Mouse (Mus musculus) CH12.LX (cell line): Measurements from ENCODE around the gene Lamc3. TPM values are rescaled to one million over a fixed set of nuclear protein-coding genes. Genes with fewer than 3 reads are reported as not detected.

ENCODE experiments used
- DNase-seq: peaks from one replicate; pipeline ENCODE4 v3.0.0-alpha.2; 2013; ENCODE audit errors: extremely low read depth
- H3K27ac ChIP-seq: 2 replicates; pipeline ENCODE4 v1.5.1; 2012; ENCODE audit warnings: low read depth, mild to moderate bottlenecking, control low read depth, moderate library complexity; ENCODE audit not compliant: insufficient read depth
- H3K27me3 ChIP-seq: replicated peaks from 2 replicates; pipeline ENCODE3; 2012; ENCODE audit warnings: inconsistent platforms
- H3K36me3 ChIP-seq, 2 experiments: replicated peaks in 1 of 2; 2 replicates each; pipeline versions ENCODE3 to v1.6.1; 2012; ENCODE audit warnings: inconsistent platforms in 1 of 2, low read length in 1 of 2, mild to moderate bottlenecking in 1 of 2, mixed read lengths in 1 of 2, moderate library complexity in 1 of 2; ENCODE audit not compliant: control insufficient read depth in 1 of 2, insufficient read depth in 1 of 2
- H3K4me1 ChIP-seq, 2 experiments: 2 replicates each; pipeline ENCODE4 v1.6.1; 2012; ENCODE audit warnings: inconsistent platforms in 1 of 2, moderate library complexity in 1 of 2; ENCODE audit not compliant: insufficient read depth in 2 of 2, control insufficient read depth in 1 of 2
- H3K4me2 ChIP-seq: 2 replicates; pipeline ENCODE4 v1.6.1; 2012; ENCODE audit warnings: low read depth, mild to moderate bottlenecking, control low read depth; ENCODE audit not compliant: poor library complexity, insufficient read depth, severe bottlenecking
- H3K4me3 ChIP-seq, 3 experiments: fragments of 150-350 bp in 1 of 3; sonication (generic) in 1 of 3; replicated peaks in 1 of 3; 2 replicates each; pipeline versions ENCODE3 to v1.5.1; 2011 to 2012; ENCODE audit warnings: low read depth in 2 of 3, low read length in 2 of 3, mild to moderate bottlenecking in 2 of 3, moderate library complexity in 2 of 3, control low read depth in 1 of 3, improper control_type of control experiment in 1 of 3, inconsistent platforms in 1 of 3, mixed read lengths in 1 of 3; ENCODE audit not compliant: poor library complexity in 1 of 3
- H3K79me2 ChIP-seq: replicated peaks from 2 replicates; pipeline ENCODE4 v1.6.1; 2012; ENCODE audit warnings: mild to moderate bottlenecking, moderate library complexity; ENCODE audit not compliant: control insufficient read depth, poor library complexity, insufficient read depth, severe bottlenecking; ENCODE audit errors: extremely low read depth
- H3K9ac ChIP-seq: 2 replicates; pipeline ENCODE4 v1.6.1; 2012; ENCODE audit warnings: low read depth, mild to moderate bottlenecking, control low read depth, moderate library complexity; ENCODE audit not compliant: insufficient read depth
- H3K9me3 ChIP-seq: replicated peaks from 2 replicates; pipeline ENCODE3; 2012; ENCODE audit warnings: low read length, inconsistent platforms, mixed read lengths
- CTCF ChIP-seq, 2 experiments: IDR thresholded peaks in 1 of 2; conservative IDR thresholded peaks in 1 of 2; 2 replicates each; pipeline ENCODE4 v1.5.1; 2011 to 2012; ENCODE audit warnings: low read depth in 2 of 2, low read length in 2 of 2, improper control_type of control experiment in 1 of 2, inconsistent platforms in 1 of 2, mild to moderate bottlenecking in 1 of 2, moderate library complexity in 1 of 2
- E2F4 ChIP-seq: IDR thresholded peaks from 2 replicates; pipeline ENCODE4 v1.6.1; 2011; ENCODE audit warnings: low read depth, low read length, improper control_type of control experiment; ENCODE audit not compliant: insufficient replicate concordance
- ELF1 ChIP-seq: IDR thresholded peaks from 2 replicates; pipeline ENCODE4 v1.6.1; 2014; ENCODE audit warnings: low read depth, mild to moderate bottlenecking, inconsistent platforms, low read length, improper control_type of control experiment
- EP300 ChIP-seq: IDR thresholded peaks from 2 replicates; pipeline ENCODE4 v1.6.1; 2011; ENCODE audit warnings: low read length, improper control_type of control experiment
- IRF4 ChIP-seq: IDR thresholded peaks from 2 replicates; pipeline ENCODE4 v1.6.1; 2014; ENCODE audit warnings: low read depth, mild to moderate bottlenecking, inconsistent platforms, low read length, improper control_type of control experiment
- JUN ChIP-seq: IDR thresholded peaks from 2 replicates; pipeline ENCODE4 v1.6.1; 2011; ENCODE audit warnings: low read depth, mild to moderate bottlenecking, low read length, improper control_type of control experiment, moderate library complexity; ENCODE audit not compliant: insufficient read depth
- JUND ChIP-seq: conservative IDR thresholded peaks from 2 replicates; pipeline ENCODE4 v1.6.1; 2011; ENCODE audit warnings: low read depth, low read length, improper control_type of control experiment
- MAFK ChIP-seq: IDR thresholded peaks from 2 replicates; pipeline ENCODE4 v1.6.1; 2011; ENCODE audit warnings: low read length, improper control_type of control experiment; ENCODE audit not compliant: insufficient replicate concordance
- MAX ChIP-seq: IDR thresholded peaks from 2 replicates; pipeline ENCODE4 v1.6.1; 2011; ENCODE audit warnings: low read length, improper control_type of control experiment
- MEF2A ChIP-seq: IDR thresholded peaks from 2 replicates; pipeline ENCODE4 v1.6.1; 2014; ENCODE audit warnings: low read depth, mild to moderate bottlenecking, inconsistent platforms, low read length, improper control_type of control experiment, borderline replicate concordance
- NELFE ChIP-seq: IDR thresholded peaks from 2 replicates; pipeline ENCODE4 v1.6.1; 2011; ENCODE audit warnings: low read depth, low read length, improper control_type of control experiment
- NRF1 ChIP-seq: IDR thresholded peaks from 2 replicates; pipeline ENCODE4 v1.6.1; 2014; ENCODE audit warnings: low read depth, mild to moderate bottlenecking, inconsistent platforms, low read length, improper control_type of control experiment, moderate library complexity
- PAX5 ChIP-seq: IDR thresholded peaks from 2 replicates; pipeline ENCODE4 v1.6.1; 2012; ENCODE audit warnings: low read length, inconsistent platforms, mixed read lengths
- POLR2AphosphoS2 ChIP-seq: IDR thresholded peaks from 2 replicates; pipeline ENCODE4 v1.6.1; 2011; ENCODE audit warnings: low read depth, low read length, improper control_type of control experiment
- RCOR1 ChIP-seq: conservative IDR thresholded peaks from 2 replicates; pipeline ENCODE4 v1.6.1; 2012; ENCODE audit warnings: low read depth, mild to moderate bottlenecking, inconsistent platforms, low read length, improper control_type of control experiment
- SMC3 ChIP-seq: IDR thresholded peaks from 2 replicates; pipeline ENCODE4 v1.6.1; 2011; ENCODE audit warnings: low read depth, low read length, improper control_type of control experiment
- TCF12 ChIP-seq: IDR thresholded peaks from 2 replicates; pipeline ENCODE4 v1.6.1; 2014; ENCODE audit warnings: low read depth, mild to moderate bottlenecking, inconsistent platforms, low read length, improper control_type of control experiment
- UBTF ChIP-seq: IDR thresholded peaks from 2 replicates; pipeline ENCODE4 v1.6.1; 2012; ENCODE audit warnings: low read depth, mild to moderate bottlenecking, inconsistent platforms, low read length, improper control_type of control experiment, moderate library complexity
- ZC3H11A ChIP-seq: IDR thresholded peaks from 2 replicates; pipeline ENCODE4 v1.6.1; 2012; ENCODE audit warnings: low read depth, mild to moderate bottlenecking, inconsistent platforms, low read length, improper control_type of control experiment
- ZMIZ1 ChIP-seq: IDR thresholded peaks from 2 replicates; pipeline ENCODE4 v1.6.1; 2012; ENCODE audit warnings: low read depth, mild to moderate bottlenecking, inconsistent platforms, low read length, improper control_type of control experiment
- ZNF384 ChIP-seq: IDR thresholded peaks from 2 replicates; pipeline ENCODE4 v1.6.1; 2012; ENCODE audit warnings: low read depth, low read length, improper control_type of control experiment, inconsistent platforms
- dilution Hi-C: fragments of 300-500 bp; cut with MboI; formaldehyde crosslinking; loops from 2 replicates; pipeline ENCODE4 v1.14.3; 2020; ENCODE audit warnings: low sequenced_read_pairs; ENCODE audit not compliant: extremely low pct_unique_long_range_greater_than_20kb, extremely low pct_ligation_motif_present
- in situ Hi-C: fragments of 300-500 bp; cut with MboI; formaldehyde crosslinking; loops from 3 replicates; pipeline ENCODE4 v1.14.3; 2019; ENCODE audit warnings: low sequenced_read_pairs, low pct_ligation_motif_present, low pct_unique_long_range_greater_than_20kb, mixed read lengths
- polyA plus RNA-seq: library from polyadenylated mRNA; unstranded; fragments of >175 nt; gene quantifications from 2 replicates; pipeline ENCODE4 v1.2.1, GENCODE M21; 2012; ENCODE audit warnings: low read depth; ENCODE audit not compliant: insufficient read length
- total RNA-seq, 2 experiments: library from RNA; depleted of rRNA; stranded (reverse); fragments of 300-350 nt in 1 of 2; fragments of >200 nt in 1 of 2; gene quantifications; 2 replicates each; pipeline ENCODE4 v1.2.3; 2012 to 2014

Lamc3 gene
- total and polyA plus RNA-seq, 3 experiments: not detected

DNA sequence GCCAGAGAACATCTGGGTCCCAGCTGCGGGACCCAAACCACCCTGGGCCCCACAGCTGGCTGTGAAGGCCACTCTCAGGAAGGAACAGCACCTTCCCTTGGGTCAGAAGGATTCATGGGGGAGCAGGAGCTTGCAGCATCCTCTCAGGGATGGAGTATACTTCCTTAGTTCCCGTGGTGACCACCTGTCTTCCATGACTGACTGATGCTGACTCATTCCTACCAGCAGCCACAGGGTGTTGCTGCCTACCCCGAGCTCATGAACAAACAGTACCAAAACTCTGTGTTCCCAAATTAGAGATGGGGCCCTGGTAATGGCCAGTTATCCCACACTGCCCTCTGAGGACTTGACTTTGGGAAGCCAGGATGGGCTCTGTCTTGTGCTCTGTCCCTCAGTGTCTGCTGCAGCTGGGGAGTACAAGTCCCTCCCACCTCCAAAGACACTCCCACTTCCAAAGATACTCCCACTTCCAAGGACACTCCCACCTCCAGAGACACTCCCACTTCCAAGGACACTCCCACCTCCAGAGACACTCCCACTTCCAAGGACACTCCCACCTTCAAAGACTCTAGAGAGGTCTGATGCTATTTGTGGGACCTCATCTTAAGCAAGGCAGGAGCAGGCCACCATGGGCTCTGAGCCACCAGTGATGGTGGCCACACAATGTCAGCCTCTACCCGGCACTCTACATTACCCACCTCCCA, 14.7 kb downstream of the Lamc3 start:
- TF ChIP-seq RCOR1 (no peak), JUN (no peak), JUND (no peak), ZNF384 (no peak), PAX5 (no peak), ZC3H11A (no peak), E2F4 (no peak), MEF2A (no peak)
- peak; percentile 14 for DNase-seq
- in situ Hi-C loops (no loop called here), dilution Hi-C loops (no loop called here)
- H3K9me3 ChIP-seq: no peaks in the 10 kb centered on the region
- H3K27me3 ChIP-seq: peaks cover 40% of the 10 kb centered on the region
- no peak overlapping the region for H3K4me2 ChIP-seq
- H3K36me3 ChIP-seq: no peaks in the 10 kb centered on the region
- no peak overlapping the region for H3K9ac ChIP-seq
- no peak overlapping the region for H3K27ac ChIP-seq
- H3K79me2 ChIP-seq: no peaks in the 10 kb centered on the region
- peaks cover 5 to 11% of the 10 kb centered on the region in 2 experiments; a peak in 3 of 4 replicates for H3K4me1 ChIP-seq
- H3K4me3 ChIP-seq: no peak overlapping the region

GRCm38 (mm10) chr2:31904089-31904488, 17.0 kb downstream of the Lamc3 start:
- H3K27ac ChIP-seq: no peak overlapping the region
- no peak overlapping the region for H3K4me3 ChIP-seq
- peaks cover 48% of the 10 kb centered on the region for H3K27me3 ChIP-seq
- in situ Hi-C loops: no loop called here
- H3K9me3 ChIP-seq: no peaks in the 10 kb centered on the region
- no peak for DNase-seq
- TF ChIP-seq UBTF (no peak), SMC3 (no peak), NELFE (no peak), IRF4 (no peak), NRF1 (no peak), MAX (no peak), CTCF (conservative IDR thresholded peaks at IDR 0.05 in 1 of 2, IDR thresholded peaks at IDR 0.05 in 1 of 2; ENCODE audit: low read depth in 2 of 2, low read length in 2 of 2) (no peak), ELF1 (no peak), MAFK (no peak), TCF12 (no peak), ZMIZ1 (no peak), POLR2AphosphoS2 (no peak), EP300 (no peak)
- no peaks in the 10 kb centered on the region for H3K36me3 ChIP-seq
- no peaks in the 10 kb centered on the region for H3K79me2 ChIP-seq
- H3K4me2 ChIP-seq: no peak overlapping the region
- peaks cover 7 to 11% of the 10 kb centered on the region in 2 experiments; a peak in 3 of 4 replicates for H3K4me1 ChIP-seq
- no peak overlapping the region for H3K9ac ChIP-seq
- dilution Hi-C loops: no loop called here
